Mouse (Mus musculus): ENCODE measurements at regions not wholly inside any gene's neighbourhood (a gene's known extent, or its start where the extent isn't known, plus 50 kb on each side); places are given as distances from the start of the nearest gene placed in this dataset.
"Not testable (repeated sequence)": the region's sequence is repeated elsewhere in the genome, so short reads cannot be mapped to it uniquely, and the experiment has no call there.

DNA sequence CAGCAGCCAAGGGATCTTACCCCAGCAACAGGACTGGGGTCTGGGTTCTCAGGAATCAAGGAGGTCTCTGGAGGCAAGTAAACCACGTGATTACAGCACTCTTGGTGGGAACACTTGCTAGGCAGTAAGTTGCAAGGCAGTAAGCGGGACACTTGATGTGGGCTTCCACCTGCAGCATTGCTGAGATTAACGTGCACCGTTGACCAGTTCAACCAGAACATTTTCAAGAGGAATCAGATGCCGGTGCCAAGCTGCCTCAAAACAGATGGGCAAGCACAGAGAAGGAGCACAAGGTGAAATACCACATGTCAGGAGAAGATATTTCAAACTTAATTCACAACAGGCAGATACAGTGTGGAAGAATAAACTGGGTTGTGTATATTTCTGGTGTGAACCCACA lies 190.9 kb downstream of the Osr1 start:
- Histone ChIP-seq H3K27ac (no peak overlapping the region), H3K4me1 (no peaks in the 10 kb centered on the region), H3K4me2 (replicated peaks) (no peak overlapping the region), H3K9ac (no peak overlapping the region), H3K27me3 (no peaks in the 10 kb centered on the region), H3K4me3 (no peak overlapping the region), H3K9me3 (no peaks in the 10 kb centered on the region), H3K36me3 (no peaks in the 10 kb centered on the region)
- ATAC-seq (ENCODE audit: insufficient number of reproducible peaks, insufficient read depth, low FRiP score, low TSS enrichment) = no peak
- WGBS = 31% methylated on average over 5 of the region's 5 CpGs

DNA sequence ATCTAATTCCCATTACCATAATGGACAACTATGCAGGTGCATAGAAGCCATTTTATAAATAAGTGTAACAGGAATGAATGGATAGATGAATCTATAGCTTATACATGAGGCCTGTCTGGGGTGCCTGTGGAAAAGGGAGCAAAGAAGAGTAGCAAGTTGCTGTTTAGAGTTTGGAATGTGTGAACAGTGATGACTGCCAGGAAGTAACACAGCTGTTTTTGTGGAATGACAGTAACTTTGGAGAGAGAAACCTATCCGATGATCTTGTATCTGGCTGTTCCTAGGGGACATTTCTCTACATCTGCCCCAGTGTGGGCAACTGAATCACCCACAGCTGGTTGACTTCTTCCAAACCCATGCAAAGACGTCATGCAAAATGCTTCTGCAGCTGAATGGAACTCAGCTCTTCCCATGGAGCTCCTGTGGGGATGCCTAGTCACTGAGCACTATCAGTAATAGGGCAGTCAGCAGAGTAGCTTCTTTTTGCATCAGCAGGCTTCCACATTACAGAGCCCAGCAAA lies 192.4 kb downstream of the Osr1 start:
- not testable (repeated sequence) for H3K27me3 ChIP-seq; H3K36me3 ChIP-seq; H3K27ac ChIP-seq; H3K4me2 ChIP-seq (replicated peaks); H3K9ac ChIP-seq; H3K9me3 ChIP-seq; H3K4me1 ChIP-seq; H3K4me3 ChIP-seq; ATAC-seq (ENCODE audit: insufficient number of reproducible peaks, insufficient read depth, low FRiP score, low TSS enrichment)
- WGBS = 71% methylated on average over 2 of the region's 2 CpGs

GRCm38 (mm10) chr12:9762842-9763241 lies 192.9 kb downstream of the Osr1 start:
- ATAC-seq (ENCODE audit: insufficient number of reproducible peaks, insufficient read depth, low FRiP score, low TSS enrichment) = no peak
- Histone ChIP-seq H3K27me3 (no peaks in the 10 kb centered on the region), H3K36me3 (no peaks in the 10 kb centered on the region), H3K4me2 (replicated peaks) (no peak overlapping the region), H3K4me3 (no peak overlapping the region), H3K27ac (no peak overlapping the region), H3K9me3 (no peaks in the 10 kb centered on the region), H3K9ac (no peak overlapping the region), H3K4me1 (no peaks in the 10 kb centered on the region)
- 87% methylated on average over 2 of the region's 2 CpGs for WGBS

DNA sequence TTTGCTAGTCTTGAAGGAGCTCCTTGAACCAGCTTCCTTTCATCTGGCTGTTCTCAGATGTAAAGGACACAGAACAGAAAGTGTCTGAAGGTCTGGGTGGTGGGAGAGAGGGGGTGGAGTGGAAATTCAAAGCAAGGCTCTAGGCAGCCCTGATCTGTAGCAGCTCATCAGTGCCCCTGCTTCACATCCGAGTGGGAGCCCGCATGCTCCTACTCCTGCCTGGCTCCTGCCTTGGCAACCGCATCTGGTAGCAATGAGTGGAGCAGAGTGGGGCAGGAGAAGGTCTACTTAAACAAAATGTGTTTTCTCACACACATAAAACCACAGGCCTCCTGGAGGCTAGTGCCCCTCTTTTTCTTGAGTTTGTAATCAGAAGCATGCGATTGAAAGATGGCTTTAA lies 201.0 kb downstream of the Osr1 start:
- WGBS = 57% methylated on average over 4 of the region's 4 CpGs
- Histone ChIP-seq H3K9me3 (no peaks in the 10 kb centered on the region), H3K4me3 (no peak overlapping the region), H3K27ac (no peak overlapping the region), H3K36me3 (no peaks in the 10 kb centered on the region), H3K27me3 (no peaks in the 10 kb centered on the region), H3K4me2 (replicated peaks) (no peak overlapping the region), H3K4me1 (no peaks in the 10 kb centered on the region), H3K9ac (no peak overlapping the region)
- ATAC-seq (ENCODE audit: insufficient number of reproducible peaks, insufficient read depth, low FRiP score, low TSS enrichment) = no peak

GRCm38 (mm10) chr12:9772875-9773274 lies 203.0 kb downstream of the Osr1 start:
- Histone ChIP-seq H3K27ac (no peak overlapping the region), H3K4me1 (no peaks in the 10 kb centered on the region), H3K27me3 (no peaks in the 10 kb centered on the region), H3K9ac (no peak overlapping the region), H3K9me3 (no peaks in the 10 kb centered on the region), H3K4me3 (no peak overlapping the region), H3K36me3 (no peaks in the 10 kb centered on the region), H3K4me2 (replicated peaks) (no peak overlapping the region)
- 84% methylated on average over 1 of the region's 1 CpGs for WGBS
- ATAC-seq (ENCODE audit: insufficient number of reproducible peaks, insufficient read depth, low FRiP score, low TSS enrichment) = no peak

- 58% methylated on average over 3 of the region's 3 CpGs for WGBS
- Histone ChIP-seq H3K9me3 (no peaks in the 10 kb centered on the region), H3K27ac (no peak overlapping the region), H3K9ac (no peak overlapping the region), H3K4me1 (no peaks in the 10 kb centered on the region), H3K36me3 (no peaks in the 10 kb centered on the region), H3K27me3 (no peaks in the 10 kb centered on the region), H3K4me3 (no peak overlapping the region), H3K4me2 (replicated peaks) (no peak overlapping the region)
- ATAC-seq (ENCODE audit: insufficient number of reproducible peaks, insufficient read depth, low FRiP score, low TSS enrichment) = no peak
Measured at GRCm38 (mm10) chr12:9802284-9802683, 232.4 kb downstream of the Osr1 start.

GRCm38 (mm10) chr12:9807406-9807805 lies 237.5 kb downstream of the Osr1 start:
- H3K9ac ChIP-seq = no peak overlapping the region
- no peak overlapping the region for H3K27ac ChIP-seq
- H3K27me3 ChIP-seq = no peaks in the 10 kb centered on the region
- H3K36me3 ChIP-seq = no peaks in the 10 kb centered on the region
- H3K9me3 ChIP-seq = no peaks in the 10 kb centered on the region
- no peaks in the 10 kb centered on the region for H3K4me1 ChIP-seq
- 85% methylated on average over 1 of the region's 1 CpGs for WGBS
- no peak for ATAC-seq (ENCODE audit: insufficient number of reproducible peaks, insufficient read depth, low FRiP score, low TSS enrichment)
- H3K4me2 ChIP-seq (replicated peaks) = no peak overlapping the region
- no peak overlapping the region for H3K4me3 ChIP-seq

DNA sequence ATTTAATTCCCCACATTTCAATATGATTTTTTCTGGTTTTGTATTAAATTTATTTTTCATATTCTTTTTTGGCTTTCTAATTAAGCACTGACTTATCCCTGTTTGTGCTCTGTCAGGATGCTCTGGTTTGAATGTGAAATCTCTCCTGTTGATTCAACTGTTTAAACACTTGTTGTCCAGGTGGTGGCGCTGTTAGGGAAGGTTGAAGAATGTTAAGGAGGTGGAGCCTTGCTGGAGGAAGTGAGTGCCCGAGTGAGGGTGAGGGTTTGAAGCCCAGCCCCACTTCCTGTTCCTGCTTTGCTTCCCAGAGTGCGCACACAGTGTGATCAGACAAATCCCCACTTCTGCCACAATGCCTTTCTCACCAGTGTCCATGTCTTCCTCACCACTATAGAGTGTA lies 263.4 kb downstream of the Osr1 start:
- no peaks in the 10 kb centered on the region for H3K4me1 ChIP-seq
- no peak overlapping the region for H3K27ac ChIP-seq
- H3K4me3 ChIP-seq = no peak overlapping the region
- H3K36me3 ChIP-seq = no peaks in the 10 kb centered on the region
- WGBS = 53% methylated on average over 3 of the region's 3 CpGs
- H3K4me2 ChIP-seq (replicated peaks) = no peak overlapping the region
- no peaks in the 10 kb centered on the region for H3K27me3 ChIP-seq
- ATAC-seq (ENCODE audit: insufficient number of reproducible peaks, insufficient read depth, low FRiP score, low TSS enrichment) = no peak
- H3K9ac ChIP-seq = no peak overlapping the region
- H3K9me3 ChIP-seq = no peaks in the 10 kb centered on the region

GRCm38 (mm10) chr12:9839198-9839845 lies 269.4 kb downstream of the Osr1 start:
- no peak overlapping the region for H3K9ac ChIP-seq
- H3K36me3 ChIP-seq = no peaks in the 10 kb centered on the region
- H3K27me3 ChIP-seq = no peaks in the 10 kb centered on the region
- H3K9me3 ChIP-seq = no peaks in the 10 kb centered on the region
- H3K4me3 ChIP-seq = no peak overlapping the region
- WGBS = 58% methylated on average over 5 of the region's 5 CpGs
- no peaks in the 10 kb centered on the region for H3K4me1 ChIP-seq
- no peak overlapping the region for H3K4me2 ChIP-seq (replicated peaks)
- H3K27ac ChIP-seq = no peak overlapping the region
- no peak for ATAC-seq (ENCODE audit: insufficient number of reproducible peaks, insufficient read depth, low FRiP score, low TSS enrichment)

- Histone ChIP-seq H3K9ac (no peak overlapping the region), H3K4me3 (no peak overlapping the region), H3K36me3 (no peaks in the 10 kb centered on the region), H3K27me3 (no peaks in the 10 kb centered on the region), H3K9me3 (no peaks in the 10 kb centered on the region), H3K4me1 (no peaks in the 10 kb centered on the region), H3K4me2 (replicated peaks) (no peak overlapping the region), H3K27ac (no peak overlapping the region)
- 69% methylated on average over 2 of the region's 2 CpGs for whole genome bisulfite sequencing
- ATAC-seq (ENCODE audit: insufficient number of reproducible peaks, insufficient read depth, low FRiP score, low TSS enrichment) = no peak
Measured at GRCm38 (mm10) chr12:9839949-9840348, 270.0 kb downstream of the Osr1 start.

- Histone ChIP-seq H3K4me2 (replicated peaks) (no peak overlapping the region), H3K4me1 (no peaks in the 10 kb centered on the region), H3K36me3 (no peaks in the 10 kb centered on the region), H3K27me3 (no peaks in the 10 kb centered on the region), H3K4me3 (no peak overlapping the region), H3K27ac (no peak overlapping the region), H3K9me3 (no peaks in the 10 kb centered on the region), H3K9ac (no peak overlapping the region)
- 72% methylated on average over 2 of the region's 2 CpGs for WGBS
- ATAC-seq (ENCODE audit: insufficient number of reproducible peaks, insufficient read depth, low FRiP score, low TSS enrichment) = no peak
Measured at GRCm38 (mm10) chr12:9847034-9847433, 277.1 kb downstream of the Osr1 start.

GRCm38 (mm10) chr12:9847465-9848205 lies 277.7 kb downstream of the Osr1 start:
- H3K4me2 ChIP-seq (replicated peaks) = no peak overlapping the region
- H3K4me1 ChIP-seq = no peaks in the 10 kb centered on the region
- H3K27ac ChIP-seq = no peak overlapping the region
- H3K36me3 ChIP-seq = no peaks in the 10 kb centered on the region
- H3K9ac ChIP-seq = no peak overlapping the region
- H3K4me3 ChIP-seq = no peak overlapping the region
- ATAC-seq (ENCODE audit: insufficient number of reproducible peaks, insufficient read depth, low FRiP score, low TSS enrichment) = no peak
- no peaks in the 10 kb centered on the region for H3K9me3 ChIP-seq
- no peaks in the 10 kb centered on the region for H3K27me3 ChIP-seq
- 73% methylated on average over 7 of the region's 7 CpGs for WGBS

Measured in embryonic facial prominence, embryonic 12.5 days (tissue).